Mouse (Mus musculus) brain, embryonic 14.5 days (tissue): ENCODE results near the gene Maats1.

Experiments used
- CTCF ChIP-seq: fragments of 200-500 bp; IDR thresholded peaks from 2 replicates; pipeline ENCODE4 v1.5.1; 2012; ENCODE audit warnings: inconsistent platforms, mild to moderate bottlenecking, moderate library complexity, borderline replicate concordance; ENCODE audit not compliant: insufficient read depth, insufficient read length; ENCODE audit errors: extremely low read depth
- POLR2A ChIP-seq: fragments of 200-500 bp; IDR thresholded peaks from 2 replicates; pipeline ENCODE4 v1.6.1; 2012; ENCODE audit warnings: mild to moderate bottlenecking, inconsistent platforms, borderline replicate concordance; ENCODE audit not compliant: poor library complexity, insufficient read depth, insufficient read length, severe bottlenecking; ENCODE audit errors: extremely low read depth

GRCm38 (mm10) chr16:38361933-38362332 lies 20.0 kb upstream of the Maats1 start, which contains the start of gene Popdc2:
- TF ChIP-seq CTCF (no peak), POLR2A (no peak)
